Mouse (Mus musculus): ENCODE data around the gene Cd28.
"Not testable (repeated sequence)": the region's sequence is repeated elsewhere in the genome, so short reads cannot be mapped to it uniquely, and the experiment has no call there.

Cd28 gene

GRCm38 (mm10) chr1:60801210-60801671, 84.6 kb downstream of the Cd28 start:
- no peak for DNase-seq

- DNase-seq: no peak
These were observed 86.7 kb downstream of the Cd28 start for GRCm38 (mm10) chr1:60803128-60803824.

- DNase-seq: no peak
These were observed 87.5 kb downstream of the Cd28 start for GRCm38 (mm10) chr1:60803825-60804696.

- no peak for DNase-seq
These were observed 88.6 kb downstream of the Cd28 start for GRCm38 (mm10) chr1:60805178-60805577.

- DNase-seq: no peak
These were observed 91.1 kb downstream of the Cd28 start for GRCm38 (mm10) chr1:60807748-60808147.

GRCm38 (mm10) chr1:60808466-60808865, 91.9 kb downstream of the Cd28 start:
- no peak for DNase-seq

- DNase-seq: no peak
These were observed 92.6 kb downstream of the Cd28 start for GRCm38 (mm10) chr1:60809166-60809565.

GRCm38 (mm10) chr1:60810821-60811220, 94.2 kb downstream of the Cd28 start:
- no peak for DNase-seq

- no peak for DNase-seq
These were observed 95.4 kb downstream of the Cd28 start for GRCm38 (mm10) chr1:60811998-60812397.

- DNase-seq: no peak
These were observed 96.8 kb downstream of the Cd28 start for GRCm38 (mm10) chr1:60813411-60813810.

- DNase-seq: no peak
These were observed 99.3 kb downstream of the Cd28 start for GRCm38 (mm10) chr1:60815912-60816311.

GRCm38 (mm10) chr1:60818491-60818890, 101.9 kb downstream of the Cd28 start:
- DNase-seq: not testable (repeated sequence)

- DNase-seq: no peak
These were observed 103.4 kb downstream of the Cd28 start for GRCm38 (mm10) chr1:60819993-60820392.

- no peak for DNase-seq
These were observed 104.4 kb downstream of the Cd28 start for GRCm38 (mm10) chr1:60820981-60821380.

- DNase-seq: no peak
These were observed 105.0 kb downstream of the Cd28 start for GRCm38 (mm10) chr1:60821590-60821989.
